Mouse (Mus musculus): ENCODE results near the gene Tnks2.

DNA sequence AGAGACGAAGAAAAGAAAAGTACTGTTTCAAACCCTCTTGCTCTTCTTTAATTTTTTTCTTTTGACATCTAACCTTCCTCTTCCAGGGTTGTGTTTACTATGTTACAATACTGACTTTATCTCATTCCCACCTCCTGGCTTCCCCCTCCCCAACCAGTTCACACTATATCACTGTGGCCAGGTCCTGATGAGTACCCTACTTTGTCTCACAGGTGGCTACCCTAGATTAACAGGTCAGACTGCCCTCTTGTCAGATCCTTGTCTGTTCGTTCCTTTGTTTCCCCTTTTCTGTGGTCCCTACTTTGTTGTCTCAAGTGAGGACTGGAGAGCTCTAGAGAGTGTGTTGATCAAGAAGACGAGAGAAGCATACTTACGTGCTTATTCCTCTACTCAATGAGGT, 102.3 kb downstream of the Tnks2 start:
- TF ChIP-seq POLR2A (IDR thresholded peaks at IDR 0.05; ENCODE audit: control insufficient read depth, low read depth, low read length) (no peak), CTCF (IDR thresholded peaks at IDR 0.05; ENCODE audit: control insufficient read depth, insufficient read depth, insufficient replicate concordance, low read depth, low read length) (no peak)

Data from testis, adult 2 months (tissue).